ENCODE assay signal across 8 mouse cellular contexts in the genomic region with DNA sequence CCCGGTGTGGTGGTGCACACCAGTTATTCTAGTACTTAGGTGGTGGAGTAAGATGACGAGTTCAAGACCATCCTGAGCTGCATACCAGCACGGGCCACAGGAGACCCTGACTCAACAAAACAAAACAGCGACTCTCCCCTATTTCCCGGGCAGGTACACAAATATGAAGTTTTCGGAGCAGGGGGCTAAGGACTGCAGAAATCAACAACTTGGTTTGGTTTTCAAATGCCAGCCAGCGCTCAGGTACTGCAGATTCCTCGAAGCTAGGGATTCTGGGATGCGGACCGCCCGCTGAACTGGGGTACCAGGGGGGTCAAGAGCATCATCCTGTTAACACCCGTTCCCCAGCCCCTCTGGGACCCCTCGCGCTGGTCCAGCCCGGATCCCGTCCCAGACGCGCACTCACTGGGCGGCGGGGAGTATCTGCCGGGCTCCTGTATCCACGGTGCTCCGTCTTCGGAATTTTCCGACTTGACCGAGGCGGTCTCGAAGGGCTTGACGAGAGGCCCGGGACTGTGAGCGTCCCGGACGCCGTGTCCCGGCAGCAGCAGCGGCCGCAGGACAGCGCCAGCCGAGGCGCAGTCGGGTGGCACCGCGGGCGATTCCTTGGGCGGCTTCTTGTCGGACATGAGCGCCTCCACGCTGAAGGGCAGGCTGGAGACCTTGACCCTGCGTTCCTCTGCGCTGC. TPM values are rescaled to one million over a fixed set of nuclear protein-coding genes. Genes with fewer than 3 reads are reported as not detected.
DNase-seq lines count a peak whose midpoint lies in the region; ATAC-seq and TF ChIP-seq lines count a peak whose summit lies in the region.

No protein-coding gene starts in this region.

- no peak for TF ChIP-seq CTCF in left cerebral cortex, adult 2 months (IDR thresholded peaks at IDR 0.05)

- peak overlapping the region; percentile 31 for H3K9ac ChIP-seq in intestine, embryonic 15.5 days
- peak overlapping the region; percentile 22; the same call in 1 of the 2 replicates for H3K9ac ChIP-seq in neural tube, embryonic 14.5 days (replicated peaks; ENCODE audit: low read depth, low read length)

- no peaks in the 10 kb centered on the region for H3K36me3 ChIP-seq in forebrain, embryonic 10.5 days (replicated peaks)
- H3K36me3 ChIP-seq in intestine, embryonic 15.5 days, result no peaks in the 10 kb centered on the region
- H3K36me3 ChIP-seq in neural tube, embryonic 14.5 days (ENCODE audit: control insufficient read depth, insufficient read depth, low read length), result no peaks in the 10 kb centered on the region

- H3K27ac ChIP-seq in left cerebral cortex, adult 2 months, result no peak overlapping the region
- peak overlapping the region; percentile 75 for H3K27ac ChIP-seq in forebrain, embryonic 10.5 days
- H3K27ac ChIP-seq in intestine, embryonic 15.5 days, result no peak overlapping the region
- H3K27ac ChIP-seq in neural tube, embryonic 14.5 days (ENCODE audit: low read depth, low read length), result no peak overlapping the region

- intact Hi-C loops in left cerebral cortex, adult 2 months (cut with DNase I), result no loop called here

- WGBS in forebrain, embryonic 10.5 days, result under 1% methylated on average over 50 of the region's 50 CpGs
- 2% methylated on average over 50 of the region's 50 CpGs for WGBS in intestine, embryonic 15.5 days
- WGBS in neural tube, embryonic 14.5 days, result under 1% methylated on average over 49 of the region's 50 CpGs

- H3K9me3 ChIP-seq in forebrain, embryonic 10.5 days, result no peaks in the 10 kb centered on the region
- no peaks in the 10 kb centered on the region for H3K9me3 ChIP-seq in intestine, embryonic 15.5 days
- H3K9me3 ChIP-seq in neural tube, embryonic 14.5 days (ENCODE audit: control insufficient read depth, low read length), result no peaks in the 10 kb centered on the region

- H3K4me1 ChIP-seq in forebrain, embryonic 10.5 days, result peaks cover 80% of the 10 kb centered on the region
- peaks cover 17% of the 10 kb centered on the region for H3K4me1 ChIP-seq in intestine, embryonic 15.5 days (replicated peaks)
- peaks cover 13% of the 10 kb centered on the region for H3K4me1 ChIP-seq in neural tube, embryonic 14.5 days (ENCODE audit: control insufficient read depth, insufficient read depth, low read length)

- peak; percentile 58 for ATAC-seq in intestine, embryonic 15.5 days
- ATAC-seq in neural tube, embryonic 14.5 days (ENCODE audit: low read depth), result 0 out of 2 replicates have a peak, but pooled peaks have one; percentile 8

- H3K4me3 ChIP-seq in left cerebral cortex, adult 2 months, result peak overlapping the region; percentile 29
- peak overlapping the region; percentile 57 for H3K4me3 ChIP-seq in forebrain, embryonic 10.5 days
- H3K4me3 ChIP-seq in intestine, embryonic 15.5 days (replicated peaks), result peak overlapping the region; percentile 50
- peak overlapping the region; percentile 35 for H3K4me3 ChIP-seq in neural tube, embryonic 14.5 days (ENCODE audit: low read depth, low read length)

- peak overlapping the region; percentile 91 for H3K4me2 ChIP-seq in intestine, embryonic 15.5 days (replicated peaks)
- H3K4me2 ChIP-seq in neural tube, embryonic 14.5 days (ENCODE audit: low read depth, low read length), result peak overlapping the region; percentile 60

- peaks cover 100% of the 10 kb centered on the region for H3K27me3 ChIP-seq in forebrain, embryonic 10.5 days (ENCODE audit: poor library complexity, severe bottlenecking)
- peaks cover 79% of the 10 kb centered on the region for H3K27me3 ChIP-seq in intestine, embryonic 15.5 days (replicated peaks)
- H3K27me3 ChIP-seq in neural tube, embryonic 14.5 days (ENCODE audit: control insufficient read depth, insufficient read depth, low read length), result peaks cover 58% of the 10 kb centered on the region

- DNase-seq in left cerebral cortex, adult 2 months (ENCODE audit: extremely low spot score in 1 of 2, low spot score in 2 of 2), result no peak
- DNase-seq in left cerebral cortex, adult 18-20 months (ENCODE audit: low spot score in 2 of 2), result no peak
- DNase-seq in forebrain, embryonic 10.5 days (ENCODE audit: extremely low spot score, low spot score), result no peak
- no peak for DNase-seq in urinary bladder, adult 18-20 months (ENCODE audit: low spot score in 2 of 2)
- DNase-seq in right cerebral cortex, postnatal 25 days, result no peak
- DNase-seq in lung, postnatal 25 days (ENCODE audit: low spot score), result no peak

RNA-seq across cellular contexts. Expression of a gene that starts 0.8 kb away (rescaled TPM):
- total RNA-seq in left cerebral cortex, adult 2 months (2021), result under 1 TPM; 0.23 to 0.50 TPM
- under 1 TPM; 0.42 to 0.54 TPM for total RNA-seq in left cerebral cortex, adult 18-20 months (2021)
- 17.3 and 19.7 TPM in 2 replicates for polyA plus RNA-seq in forebrain, embryonic 10.5 days (2016; fragmentation: Nextera tagmentation; extraction: Ambion mirVana)
- polyA plus RNA-seq in intestine, embryonic 15.5 days (2015; fragmentation: Nextera tagmentation; extraction: Ambion mirVana), result 0.21 and 0.33 TPM in 2 replicates
- 0.44 and 0.76 TPM in 2 replicates for polyA plus RNA-seq in neural tube, embryonic 14.5 days (2014; fragmentation: Nextera tagmentation; extraction: Ambion mirVana)

Comparison
In these comparisons a context has a peak if more than half of its experiments do, and no peak if none do; other contexts are left out.
1. RNA of a gene that starts 0.8 kb away (polyA plus RNA-seq): 17.3 to 19.7 TPM in forebrain, embryonic 10.5 days; 0.44 to 0.76 TPM in neural tube, embryonic 14.5 days and 0.21 to 0.33 TPM in intestine, embryonic 15.5 days; every median in the first group is over 10 times any median in the second.
2. Peak in every context shown above with its lines, with median percentiles within 50 percentile points of each other: H3K4me3 ChIP-seq.